Mouse (Mus musculus) MEL (cell line): ENCODE measurements around the gene Ehbp1l1. TPM values are rescaled to one million over a fixed set of nuclear protein-coding genes. Genes with fewer than 3 reads are reported as not detected.

ENCODE experiments used
- DNase-seq: peaks from one replicate; pipeline ENCODE4 v3.0.0; 2011; ENCODE audit warnings: low read depth, low spot score
- H3K27ac ChIP-seq: 2 replicates; pipeline ENCODE4 v1.5.1; 2012; ENCODE audit warnings: low read depth, mild to moderate bottlenecking, control low read depth, low read length, moderate library complexity; ENCODE audit not compliant: control insufficient read depth
- H3K27me3 ChIP-seq, 2 experiments: fragments of 150-350 bp in 1 of 2; sonication (generic) in 1 of 2; 2 replicates each; pipeline ENCODE4 v1.6.1; 2012; ENCODE audit warnings: low read length in 2 of 2, mild to moderate bottlenecking in 2 of 2, improper control_type of control experiment in 1 of 2, moderate library complexity in 1 of 2; ENCODE audit not compliant: insufficient read depth in 2 of 2, control insufficient read depth in 1 of 2
- H3K36me3 ChIP-seq, 2 experiments: 2 replicates each; pipeline ENCODE4 v1.6.1; 2012 to 2014; ENCODE audit warnings: low read length in 2 of 2, improper control_type of control experiment in 1 of 2, inconsistent platforms in 1 of 2, mild to moderate bottlenecking in 1 of 2; ENCODE audit not compliant: insufficient read depth in 2 of 2, control insufficient read depth in 1 of 2
- H3K4me1 ChIP-seq, 2 experiments: fragments of 150-350 bp in 1 of 2; sonication (generic) in 1 of 2; 2 replicates each; pipeline ENCODE4 v1.6.1; 2012; ENCODE audit warnings: low read length in 2 of 2, improper control_type of control experiment in 1 of 2, mild to moderate bottlenecking in 1 of 2; ENCODE audit not compliant: insufficient read depth in 2 of 2, control insufficient read depth in 1 of 2
- H3K4me3 ChIP-seq, 2 experiments: fragments of 150-350 bp in 1 of 2; sonication (generic) in 1 of 2; 2 replicates each; pipeline ENCODE4 v1.5.1; 2012; ENCODE audit warnings: low read depth in 2 of 2, low read length in 2 of 2, mild to moderate bottlenecking in 2 of 2, moderate library complexity in 2 of 2, control low read depth in 1 of 2, improper control_type of control experiment in 1 of 2; ENCODE audit not compliant: control insufficient read depth in 1 of 2, insufficient read depth in 1 of 2
- H3K79me2 ChIP-seq: 2 replicates; pipeline ENCODE4 v1.6.1; 2012; ENCODE audit warnings: mild to moderate bottlenecking, low read length, moderate library complexity; ENCODE audit not compliant: control insufficient read depth, poor library complexity, insufficient read depth
- H3K9ac ChIP-seq: 2 replicates; pipeline ENCODE4 v1.6.1; 2012; ENCODE audit warnings: low read depth, mild to moderate bottlenecking, control low read depth, low read length, moderate library complexity; ENCODE audit not compliant: control insufficient read depth, poor library complexity, severe bottlenecking
- H3K9me3 ChIP-seq: fragments of 150-350 bp; sonication (generic); replicated peaks from 2 replicates; pipeline ENCODE4 v1.6.1; 2012; ENCODE audit warnings: mild to moderate bottlenecking, low read length, improper control_type of control experiment, moderate library complexity; ENCODE audit not compliant: insufficient read depth
- BHLHE40 ChIP-seq: IDR thresholded peaks from 2 replicates; pipeline ENCODE4 v1.6.1; 2012; ENCODE audit warnings: low read depth, mild to moderate bottlenecking, inconsistent platforms, low read length, improper control_type of control experiment, borderline replicate concordance
- CHD1 ChIP-seq: IDR thresholded peaks from 2 replicates; pipeline ENCODE4 v1.6.1; 2012; ENCODE audit warnings: low read depth, mild to moderate bottlenecking, inconsistent platforms, low read length, improper control_type of control experiment
- CTCF ChIP-seq, 3 experiments: IDR thresholded peaks in 2 of 3; conservative IDR thresholded peaks in 1 of 3; 2 replicates each; pipeline ENCODE4 v1.5.1; 2011 to 2012; ENCODE audit warnings: low read length in 3 of 3, low read depth in 2 of 3, mild to moderate bottlenecking in 2 of 3, improper control_type of control experiment in 1 of 3, inconsistent platforms in 1 of 3, mixed read lengths in 1 of 3, moderate library complexity in 1 of 3; ENCODE audit not compliant: control insufficient read depth in 1 of 3, insufficient read depth in 1 of 3, poor library complexity in 1 of 3, severe bottlenecking in 1 of 3
- E2F4 ChIP-seq: IDR thresholded peaks from 2 replicates; pipeline ENCODE4 v1.6.1; 2011; ENCODE audit warnings: low read depth, low read length, improper control_type of control experiment, borderline replicate concordance
- EP300 ChIP-seq, 2 experiments: IDR thresholded peaks; 2 replicates each; pipeline ENCODE4 v1.6.1; 2011; ENCODE audit warnings: improper control_type of control experiment in 2 of 2, low read length in 2 of 2, low read depth in 1 of 2, mild to moderate bottlenecking in 1 of 2
- ETS1 ChIP-seq: IDR thresholded peaks from 2 replicates; pipeline ENCODE4 v1.6.1; 2012; ENCODE audit warnings: low read depth, mild to moderate bottlenecking, inconsistent platforms, low read length, improper control_type of control experiment, moderate library complexity
- GATA1 ChIP-seq: IDR thresholded peaks from 2 replicates; pipeline ENCODE4 v1.6.1; 2011; ENCODE audit warnings: low read depth, low read length, improper control_type of control experiment
- HCFC1 ChIP-seq: IDR thresholded peaks from 2 replicates; pipeline ENCODE4 v1.6.1; 2012; ENCODE audit warnings: low read depth, mild to moderate bottlenecking, inconsistent platforms, low read length, improper control_type of control experiment, moderate library complexity
- JUND ChIP-seq: IDR thresholded peaks from 2 replicates; pipeline ENCODE4 v1.6.1; 2011; ENCODE audit warnings: low read depth, mild to moderate bottlenecking, improper control_type of control experiment, low read length
- KAT2A ChIP-seq: conservative IDR thresholded peaks from 2 replicates; pipeline ENCODE4 v1.6.1; 2012; ENCODE audit warnings: low read depth, low read length, improper control_type of control experiment, inconsistent platforms
- MAFK ChIP-seq: IDR thresholded peaks from 2 replicates; pipeline ENCODE4 v1.6.1; 2011; ENCODE audit warnings: low read depth, mild to moderate bottlenecking, low read length, improper control_type of control experiment, borderline replicate concordance
- MEF2A ChIP-seq: IDR thresholded peaks from 2 replicates; pipeline ENCODE4 v1.6.1; 2014; ENCODE audit warnings: low read depth, mild to moderate bottlenecking, inconsistent platforms, low read length, improper control_type of control experiment; ENCODE audit not compliant: poor library complexity, insufficient replicate concordance, severe bottlenecking; ENCODE audit errors: extremely low read depth
- MYB ChIP-seq: IDR thresholded peaks from 2 replicates; pipeline ENCODE4 v1.6.1; 2011; ENCODE audit warnings: mild to moderate bottlenecking, low read depth, low read length, improper control_type of control experiment
- NRF1 ChIP-seq: IDR thresholded peaks from 2 replicates; pipeline ENCODE4 v1.6.1; 2014; ENCODE audit warnings: low read depth, mild to moderate bottlenecking, inconsistent platforms, low read length, improper control_type of control experiment, moderate library complexity; ENCODE audit not compliant: poor library complexity, insufficient read depth, severe bottlenecking
- POLR2A ChIP-seq, 2 experiments: IDR thresholded peaks; 2 replicates each; pipeline ENCODE4 v1.6.1; 2011 to 2012; ENCODE audit warnings: low read length in 2 of 2, mild to moderate bottlenecking in 2 of 2, control low read depth in 1 of 2, improper control_type of control experiment in 1 of 2, low read depth in 1 of 2, moderate library complexity in 1 of 2; ENCODE audit not compliant: control insufficient read depth in 1 of 2, insufficient read depth in 1 of 2, poor library complexity in 1 of 2
- POLR2AphosphoS2 ChIP-seq: IDR thresholded peaks from 2 replicates; pipeline ENCODE4 v1.6.1; 2011; ENCODE audit warnings: low read length, improper control_type of control experiment
- POLR2AphosphoS5 ChIP-seq: IDR thresholded peaks from 2 replicates; pipeline ENCODE4 v1.6.1; 2012; ENCODE audit warnings: low read depth, borderline replicate concordance, mild to moderate bottlenecking, inconsistent platforms, low read length, moderate library complexity, mixed read lengths
- RAD21 ChIP-seq: IDR thresholded peaks from 2 replicates; pipeline ENCODE4 v1.6.1; 2011; ENCODE audit warnings: mild to moderate bottlenecking, low read depth, low read length, improper control_type of control experiment
- RCOR1 ChIP-seq: IDR thresholded peaks from 2 replicates; pipeline ENCODE4 v1.6.1; 2012; ENCODE audit warnings: low read depth, mild to moderate bottlenecking, inconsistent platforms, low read length, improper control_type of control experiment
- SIN3A ChIP-seq: IDR thresholded peaks from 2 replicates; pipeline ENCODE4 v1.6.1; 2012; ENCODE audit warnings: low read length, improper control_type of control experiment, inconsistent platforms
- SMC3 ChIP-seq: IDR thresholded peaks from 2 replicates; pipeline ENCODE4 v1.6.1; 2011; ENCODE audit warnings: low read depth, low read length, improper control_type of control experiment
- TAL1 ChIP-seq: IDR thresholded peaks from 2 replicates; pipeline ENCODE4 v1.6.1; 2012; ENCODE audit warnings: mild to moderate bottlenecking, inconsistent platforms, low read length, moderate library complexity, mixed read lengths
- TBP ChIP-seq: IDR thresholded peaks from 2 replicates; pipeline ENCODE4 v1.8.0; 2011; ENCODE audit warnings: low read depth, low read length, improper control_type of control experiment
- TCF12 ChIP-seq: IDR thresholded peaks from 2 replicates; pipeline ENCODE4 v1.6.1; 2014; ENCODE audit warnings: low read depth, mild to moderate bottlenecking, inconsistent platforms, low read length, improper control_type of control experiment, moderate library complexity
- USF1 ChIP-seq: IDR thresholded peaks from 2 replicates; pipeline ENCODE4 v1.6.1; 2014; ENCODE audit warnings: low read depth, mild to moderate bottlenecking, inconsistent platforms, low read length, improper control_type of control experiment, moderate library complexity
- USF2 ChIP-seq, 2 experiments: IDR thresholded peaks; 2 replicates each; pipeline ENCODE4 v1.6.1; 2011 to 2012; ENCODE audit warnings: improper control_type of control experiment in 2 of 2, low read length in 2 of 2, borderline replicate concordance in 1 of 2, inconsistent platforms in 1 of 2, low read depth in 1 of 2, mild to moderate bottlenecking in 1 of 2; ENCODE audit not compliant: insufficient read depth in 1 of 2
- ZC3H11A ChIP-seq: IDR thresholded peaks from 2 replicates; pipeline ENCODE4 v1.6.1; 2012; ENCODE audit warnings: low read depth, mild to moderate bottlenecking, inconsistent platforms, low read length, improper control_type of control experiment
- ZKSCAN1 ChIP-seq: IDR thresholded peaks from 2 replicates; pipeline ENCODE4 v1.6.1; 2012; ENCODE audit warnings: low read depth, mild to moderate bottlenecking, inconsistent platforms, low read length, improper control_type of control experiment, moderate library complexity
- ZMIZ1 ChIP-seq: IDR thresholded peaks from 2 replicates; pipeline ENCODE4 v1.6.1; 2012; ENCODE audit warnings: low read depth, mild to moderate bottlenecking, inconsistent platforms, low read length, improper control_type of control experiment, moderate library complexity
- ZNF384 ChIP-seq: IDR thresholded peaks from 2 replicates; pipeline ENCODE4 v1.6.1; 2012; ENCODE audit warnings: low read depth, mild to moderate bottlenecking, inconsistent platforms, low read length, improper control_type of control experiment
- polyA plus RNA-seq, 2 experiments: library from polyadenylated mRNA; stranded (reverse) in 1 of 2; unstranded in 1 of 2; fragments of >175 nt in 1 of 2; fragments of >200 nt in 1 of 2; gene quantifications; 2 replicates each; pipeline versions ENCODE4 v1.2.1 to v1.2.4; 2012; ENCODE audit warnings: low replicate concordance in 2 of 2, low read depth in 1 of 2; ENCODE audit not compliant: insufficient read length in 2 of 2, insufficient read depth in 1 of 2, missing spikeins in 1 of 2
- total RNA-seq: library from RNA; depleted of rRNA; stranded (reverse); fragments of 300-350 nt; gene quantifications from 2 replicates; pipeline ENCODE4 v1.2.3, GENCODE M21; 2012

The Ehbp1l1 gene
- total and polyA plus RNA-seq, 3 experiments: 63.2 to 113 (median 77.3) TPM

- Histone ChIP-seq H3K36me3 (peaks cover 0 to 2% of the 10 kb centered on the region in 2 experiments; a peak in 2 of 4 replicates), H3K27ac (no peak overlapping the region), H3K9ac (no peak overlapping the region), H3K9me3 (no peaks in the 10 kb centered on the region), H3K79me2 (peaks cover 19% of the 10 kb centered on the region), H3K4me3 (no peak overlapping the region), H3K4me1 (peaks cover 2 to 6% of the 10 kb centered on the region in 2 experiments; a peak in 3 of 4 replicates), H3K27me3 (no peaks in the 10 kb centered on the region)
- TF ChIP-seq USF2 (IDR thresholded peaks at IDR 0.05; ENCODE audit: borderline replicate concordance in 1 of 2, insufficient read depth in 1 of 2, low read depth in 1 of 2, low read length in 2 of 2) (no peak), KAT2A (no peak), TCF12 (no peak), POLR2AphosphoS5 (no peak), E2F4 (no peak), SIN3A (no peak), NRF1 (no peak), CHD1 (no peak), GATA1 (no peak), MAFK (no peak), RCOR1 (no peak), ZNF384 (no peak), JUND (no peak), ZMIZ1 (no peak), EP300 (IDR thresholded peaks at IDR 0.05; ENCODE audit: low read depth in 1 of 2, low read length in 2 of 2) (no peak), TAL1 (no peak), ETS1 (no peak), HCFC1 (no peak), USF1 (no peak)
- no peak for DNase-seq
Measured at GRCm38 (mm10) chr19:5685431-5685830, 40.7 kb downstream of the Ehbp1l1 start.

- no peak for DNase-seq
- Histone ChIP-seq H3K4me3 (no peak overlapping the region), H3K4me1 (peaks cover 2 to 5% of the 10 kb centered on the region in 2 experiments; a peak in 2 of 4 replicates), H3K79me2 (peaks cover 15% of the 10 kb centered on the region), H3K27ac (no peak overlapping the region), H3K9ac (no peak overlapping the region), H3K9me3 (no peaks in the 10 kb centered on the region), H3K27me3 (no peaks in the 10 kb centered on the region), H3K36me3 (peaks cover 0 to 3% of the 10 kb centered on the region in 2 experiments; a peak in 2 of 4 replicates)
- TF ChIP-seq ZKSCAN1 (no peak), RAD21 (no peak), SMC3 (no peak), MYB (no peak), CTCF (IDR thresholded peaks at IDR 0.05 in 2 of 3, conservative IDR thresholded peaks at IDR 0.05 in 1 of 3; ENCODE audit: control insufficient read depth in 1 of 3, insufficient read depth in 1 of 3, low read depth in 2 of 3, low read length in 3 of 3, poor library complexity in 1 of 3, severe bottlenecking in 1 of 3) (no peak), USF1 (no peak), TAL1 (no peak), TBP (no peak), NRF1 (no peak), KAT2A (no peak), BHLHE40 (no peak), GATA1 (no peak), POLR2A (IDR thresholded peaks at IDR 0.05; ENCODE audit: control insufficient read depth in 1 of 2, insufficient read depth in 1 of 2, low read depth in 1 of 2, low read length in 2 of 2, poor library complexity in 1 of 2) (no peak), ZC3H11A (no peak), ZNF384 (no peak), RCOR1 (no peak), MEF2A (no peak), POLR2AphosphoS2 (no peak), ETS1 (no peak)
Measured at GRCm38 (mm10) chr19:5684985-5685384, 41.1 kb downstream of the Ehbp1l1 start.
